Mouse (Mus musculus): ENCODE results near the gene Tdrkh.

Tdrkh gene

GRCm38 (mm10) chr3:94456529-94457000 is 43.5 kb downstream of the Tdrkh start:
- peak; percentile 86 to 94 for DNase-seq (ENCODE audit: inconsistent age in 2 of 2, low spot score in 1 of 2)

- no peak for DNase-seq (ENCODE audit: inconsistent age in 2 of 2, low spot score in 1 of 2)
Measured at GRCm38 (mm10) chr3:94457055-94457454, 44.0 kb downstream of the Tdrkh start.

- no peak for DNase-seq (ENCODE audit: inconsistent age in 2 of 2, low spot score in 1 of 2)
Measured at GRCm38 (mm10) chr3:94459834-94460233, 46.8 kb downstream of the Tdrkh start.

DNA sequence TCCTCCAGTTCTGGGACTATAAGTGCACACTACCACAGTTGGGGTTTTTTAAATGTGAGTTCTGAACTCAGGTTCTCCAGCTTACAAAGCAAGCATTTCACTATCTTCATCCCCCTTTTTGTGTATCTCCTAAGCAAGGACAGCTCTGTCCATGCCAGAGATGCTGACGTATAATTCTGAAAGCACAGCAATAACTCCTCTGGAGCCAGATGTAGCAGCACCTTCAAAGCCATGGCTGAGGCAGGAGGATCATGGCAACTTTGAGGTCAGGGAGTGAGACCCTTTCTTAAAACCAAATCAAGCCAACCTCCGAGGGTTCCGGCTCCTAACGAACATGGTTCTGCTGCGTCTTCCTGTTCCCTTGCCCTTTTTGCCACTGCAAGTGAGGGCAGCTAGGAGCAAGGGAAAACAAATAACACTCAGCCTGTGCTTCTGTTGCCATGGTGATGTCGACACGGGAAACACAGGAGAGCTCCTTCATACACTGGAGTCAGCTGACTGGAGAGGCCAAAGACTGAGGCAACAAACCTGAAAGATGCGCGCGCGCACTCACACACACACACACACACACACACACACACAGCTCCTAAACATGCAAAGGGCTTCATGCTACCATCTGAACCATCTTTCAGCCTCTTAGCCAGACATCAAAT is 51.0 kb downstream of the Tdrkh start:
- DNase-seq (ENCODE audit: inconsistent age in 2 of 2, low spot score in 1 of 2), result peak in 1 of 2 experiments; percentile 47

DNA sequence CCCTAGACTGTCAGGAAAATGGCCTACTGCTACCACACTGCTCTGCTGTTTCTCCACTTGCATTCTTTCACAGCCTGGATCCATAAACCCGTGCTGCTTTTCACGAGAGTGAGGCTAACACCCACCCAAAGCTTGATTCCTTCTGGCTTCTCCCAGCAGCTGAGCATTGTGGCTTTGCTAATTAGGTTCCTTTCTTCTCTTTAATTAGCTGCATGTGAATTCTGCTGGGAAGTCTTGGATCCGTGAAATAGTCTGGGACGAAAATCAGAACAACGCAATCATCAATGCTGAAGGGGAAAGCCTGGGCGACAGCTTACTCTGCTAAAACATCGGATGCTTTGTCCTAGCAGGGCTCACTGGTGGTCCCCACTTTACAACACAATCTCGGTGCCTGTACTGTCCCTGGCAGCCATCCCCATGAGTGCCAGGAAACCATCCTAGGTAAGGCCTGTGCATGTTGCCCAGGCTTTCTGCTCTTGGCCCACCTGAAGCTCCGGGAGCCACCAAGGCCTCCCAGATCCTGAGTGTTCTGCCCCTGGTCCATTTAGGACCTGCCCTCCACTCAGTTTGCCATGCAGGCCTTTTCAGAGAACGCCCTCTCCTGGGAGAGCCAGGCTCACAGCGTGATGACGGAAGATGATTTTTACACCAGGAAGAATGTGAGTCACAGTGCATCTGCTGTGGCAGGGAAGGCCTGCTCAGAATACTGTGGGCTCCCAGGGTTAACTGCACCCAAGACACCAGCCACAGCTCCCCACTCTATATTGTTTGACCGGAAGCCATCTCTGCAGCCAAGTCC is 52.8 kb downstream of the Tdrkh start:
- no peak for DNase-seq (ENCODE audit: inconsistent age in 2 of 2, low spot score in 1 of 2)

- no peak for DNase-seq (ENCODE audit: inconsistent age in 2 of 2, low spot score in 1 of 2)
Measured at GRCm38 (mm10) chr3:94468931-94469330, 55.9 kb downstream of the Tdrkh start.

GRCm38 (mm10) chr3:94472447-94473114 is 59.5 kb downstream of the Tdrkh start:
- DNase-seq (ENCODE audit: inconsistent age in 2 of 2, low spot score in 1 of 2), result peak; percentile 23 to 58

DNA sequence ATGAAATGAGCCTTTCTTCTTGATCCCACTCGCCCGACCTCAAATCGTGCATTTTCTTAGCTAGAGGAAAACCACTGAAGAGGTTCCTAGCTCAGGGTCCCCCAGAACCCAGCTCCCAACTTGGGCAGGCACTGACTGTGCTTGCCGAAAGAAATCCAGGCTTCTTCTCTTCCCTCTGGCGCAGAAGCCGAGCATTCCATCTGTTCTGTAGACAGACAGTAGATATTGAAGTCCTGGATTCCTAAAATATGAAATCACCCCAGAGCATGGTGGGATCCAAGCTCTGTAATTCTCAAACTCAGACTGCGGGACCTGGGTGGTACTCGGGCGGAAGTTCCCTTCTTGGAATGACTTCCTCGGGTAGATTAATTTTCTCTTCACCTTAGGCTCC is 60.0 kb downstream of the Tdrkh start:
- DNase-seq (ENCODE audit: inconsistent age in 2 of 2, low spot score in 1 of 2), result no peak

DNA sequence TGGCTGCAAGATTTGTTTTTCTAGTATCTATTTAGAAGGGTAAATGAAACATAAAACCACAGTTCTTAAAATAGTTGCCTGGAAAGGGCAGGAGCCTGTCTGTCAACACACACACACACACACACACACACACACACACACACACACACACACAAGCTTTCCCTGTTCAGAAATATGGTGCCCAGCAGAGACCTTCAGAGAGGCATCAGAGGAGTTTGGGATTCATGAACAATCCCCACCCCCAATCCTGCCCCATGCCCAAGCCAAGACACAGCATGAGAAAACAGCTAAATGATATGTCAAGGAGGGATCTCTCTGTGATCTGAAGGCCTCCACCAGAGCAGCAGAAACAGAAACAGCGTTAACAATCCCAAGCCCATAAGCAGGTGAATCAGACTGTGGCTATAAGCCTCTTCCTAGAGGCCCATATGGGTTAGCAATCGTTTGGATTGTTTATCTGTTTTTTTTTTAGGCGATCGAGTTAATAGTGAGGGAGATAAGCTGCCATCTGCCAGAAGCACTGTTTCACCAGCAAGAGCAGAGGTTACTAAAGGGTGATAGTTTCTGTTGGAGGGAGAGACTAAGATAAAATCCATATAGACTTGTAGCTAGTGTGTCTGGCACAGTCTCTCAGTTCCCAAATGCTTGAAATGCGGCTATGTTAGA is 60.6 kb downstream of the Tdrkh start:
- DNase-seq (ENCODE audit: inconsistent age in 2 of 2, low spot score in 1 of 2), result no peak

GRCm38 (mm10) chr3:94476301-94477035 is 63.4 kb downstream of the Tdrkh start:
- peak in 1 of 2 experiments; percentile 47 for DNase-seq (ENCODE audit: inconsistent age in 2 of 2, low spot score in 1 of 2)

DNA sequence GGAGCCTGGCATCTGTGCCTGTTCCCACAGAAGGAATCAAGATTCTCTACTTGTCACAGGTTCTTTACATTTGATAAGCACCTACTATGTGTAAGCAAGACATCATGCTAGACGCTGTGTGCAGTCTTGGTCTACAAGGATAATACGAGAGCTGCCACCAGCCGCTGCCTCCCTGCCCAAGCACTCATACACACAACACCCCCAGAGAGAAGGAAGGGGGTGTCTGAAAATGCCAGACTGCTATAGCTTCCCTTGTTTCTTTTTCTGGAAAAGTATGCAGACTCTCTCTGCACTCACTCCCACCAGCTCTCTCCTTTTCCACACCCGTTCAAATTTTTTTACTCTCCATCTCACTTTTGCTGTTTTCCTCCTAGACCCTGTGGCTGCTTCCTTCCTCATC is 64.4 kb downstream of the Tdrkh start:
- no peak for DNase-seq (ENCODE audit: inconsistent age in 2 of 2, low spot score in 1 of 2)

DNA sequence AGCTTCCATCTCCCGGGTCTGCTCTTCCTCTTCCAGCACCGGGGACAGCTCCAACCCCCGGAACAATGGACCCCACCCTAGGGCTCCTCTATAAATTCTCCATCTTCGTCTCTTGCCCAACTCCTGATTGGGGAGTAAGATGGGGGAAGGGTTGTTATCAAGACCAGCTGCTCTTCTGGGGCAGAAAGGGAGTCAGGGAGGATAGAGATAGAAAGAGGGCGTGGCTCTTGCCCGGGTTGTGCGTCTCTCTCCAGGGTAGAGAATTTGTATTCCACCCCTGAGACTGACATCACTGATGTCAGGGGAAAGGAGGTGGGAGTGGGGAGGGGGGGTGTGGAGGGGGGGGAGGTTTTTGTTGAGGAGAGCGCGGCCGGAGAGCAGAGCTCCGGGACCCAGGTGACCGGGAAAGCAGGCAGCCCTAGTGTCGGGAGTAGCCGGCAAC is 64.9 kb downstream of the Tdrkh start, which contains the start of gene Celf3:
Celf3 (plus strand) TSS at position 315 of the 442 bp plus-strand sequence.
- DNase-seq (ENCODE audit: inconsistent age in 2 of 2, low spot score in 1 of 2), result peak; percentile 23 to 54

GRCm38 (mm10) chr3:94478591-94479169 is 65.6 kb downstream of the Tdrkh start:
- DNase-seq (ENCODE audit: inconsistent age in 2 of 2, low spot score in 1 of 2), result no peak

DNA sequence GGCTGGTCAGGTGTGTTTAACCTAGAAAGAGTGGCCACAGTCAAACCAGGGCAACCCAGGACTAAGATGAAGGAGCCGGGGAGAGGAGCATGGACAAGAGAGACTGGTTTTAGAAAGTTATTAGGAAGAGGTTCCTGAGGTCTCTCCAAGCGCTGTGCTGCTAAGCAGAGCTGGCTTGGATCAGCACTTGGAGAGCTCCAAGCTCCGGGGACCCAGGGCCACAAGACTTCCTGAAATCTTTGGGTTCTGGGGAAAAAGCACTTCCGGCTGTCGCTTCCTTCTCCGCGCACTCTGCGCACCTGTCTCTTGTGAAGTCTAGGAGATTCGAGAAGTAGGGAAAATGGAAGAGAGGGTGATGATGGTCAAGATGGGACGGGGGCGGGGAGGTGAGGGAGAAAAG is 66.5 kb downstream of the Tdrkh start:
- no peak for DNase-seq (ENCODE audit: inconsistent age in 2 of 2, low spot score in 1 of 2)

DNA sequence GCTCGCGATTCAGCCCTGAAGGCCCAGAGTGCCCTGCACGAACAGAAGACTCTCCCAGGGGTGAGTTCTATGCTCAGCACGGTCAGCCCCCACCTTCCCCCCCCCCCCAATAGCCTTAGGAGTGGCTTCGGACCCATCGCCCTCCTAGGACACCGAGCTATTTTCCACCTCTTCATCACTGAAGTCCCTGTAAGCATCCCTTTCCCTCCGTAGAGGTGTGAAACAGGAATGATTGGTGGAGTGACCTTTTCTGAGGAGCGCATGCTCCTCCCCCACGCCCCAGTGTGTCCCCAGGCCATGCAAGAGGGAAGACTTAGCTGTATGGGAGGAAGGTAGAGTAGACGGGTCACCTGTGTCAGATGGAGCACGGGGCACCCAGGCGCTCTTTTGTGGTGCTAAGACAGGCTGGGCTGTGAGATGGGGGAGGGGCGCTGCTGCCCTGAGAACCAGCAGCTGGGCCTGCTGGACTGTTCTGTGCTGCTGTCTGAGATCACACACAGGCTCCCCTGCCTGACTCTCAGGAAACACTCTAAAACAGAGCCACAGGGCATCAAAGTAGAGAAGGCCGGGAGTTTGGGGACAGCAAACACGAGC is 67.3 kb downstream of the Tdrkh start, which contains the start of gene Riiad1:
Riiad1 (minus strand) TSS at position 51 of the 594 bp plus-strand sequence.
- no peak for DNase-seq (ENCODE audit: inconsistent age in 2 of 2, low spot score in 1 of 2)

DNA sequence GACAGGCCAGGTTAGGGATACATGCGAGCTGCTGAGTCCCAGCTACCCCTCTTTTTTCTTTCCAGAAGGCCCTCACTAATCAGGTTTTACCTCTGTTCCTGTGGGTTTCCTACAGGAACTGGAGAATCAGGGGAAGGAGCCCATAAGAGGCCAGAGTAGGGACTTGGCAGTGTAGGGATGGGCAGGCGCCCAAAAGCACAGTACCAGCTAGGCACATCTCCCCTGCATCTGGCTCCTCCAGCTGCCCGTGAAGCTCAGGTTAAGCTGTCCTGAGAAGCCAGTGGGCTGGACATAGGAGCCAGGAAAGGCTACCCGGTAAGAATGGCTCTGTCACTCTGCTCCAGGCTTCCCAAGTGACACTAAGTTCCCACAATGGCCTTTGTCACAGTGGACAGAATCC is 68.4 kb downstream of the Tdrkh start:
- no peak for DNase-seq (ENCODE audit: inconsistent age in 2 of 2, low spot score in 1 of 2)

GRCm38 (mm10) chr3:94482764-94483385 is 69.8 kb downstream of the Tdrkh start:
- DNase-seq (ENCODE audit: inconsistent age in 2 of 2, low spot score in 1 of 2), result peak; percentile 36 to 82

DNA sequence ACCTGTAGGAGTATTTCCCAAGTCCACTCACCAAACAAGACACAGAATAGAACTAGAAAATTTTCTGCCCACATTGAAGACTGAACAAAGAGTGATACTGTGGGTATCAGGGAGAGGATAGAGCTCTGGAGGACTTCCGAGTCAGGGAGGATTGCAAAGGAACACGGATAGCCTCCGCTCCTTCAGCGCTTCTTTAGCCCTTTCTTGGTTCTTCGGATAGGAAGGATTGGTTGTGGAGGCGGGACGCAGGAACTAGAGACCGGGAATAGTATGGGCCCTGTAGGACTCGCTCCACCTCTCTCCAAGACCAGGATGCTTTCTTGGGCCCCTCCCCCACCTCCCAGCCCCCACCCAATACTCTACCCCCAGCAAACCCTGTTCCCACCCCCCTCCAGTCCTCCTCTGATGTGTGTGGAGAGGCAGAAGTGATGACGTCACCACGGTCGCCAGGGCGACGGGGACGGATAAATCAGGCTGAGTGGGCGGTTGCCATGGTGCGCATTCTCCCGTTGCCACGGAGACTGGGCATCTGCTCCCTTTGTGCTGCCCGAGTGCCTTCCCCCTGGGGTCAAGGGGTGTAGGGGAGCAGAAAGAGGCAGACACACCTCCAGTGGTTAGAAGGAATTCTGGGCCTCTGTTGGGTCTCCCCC is 70.8 kb downstream of the Tdrkh start:
- DNase-seq (ENCODE audit: inconsistent age in 2 of 2, low spot score in 1 of 2), result peak; percentile 56 to 71
